Mouse (Mus musculus) MEL-GATA-1-ER (cell line): ENCODE results near the gene Rab15.

Experiments
- DNase-seq: peaks from one replicate; pipeline ENCODE4 v3.0.0-alpha.2; 2012; ENCODE audit warnings: low read depth; ENCODE audit errors: extremely low read depth

Rab15 gene

DNA sequence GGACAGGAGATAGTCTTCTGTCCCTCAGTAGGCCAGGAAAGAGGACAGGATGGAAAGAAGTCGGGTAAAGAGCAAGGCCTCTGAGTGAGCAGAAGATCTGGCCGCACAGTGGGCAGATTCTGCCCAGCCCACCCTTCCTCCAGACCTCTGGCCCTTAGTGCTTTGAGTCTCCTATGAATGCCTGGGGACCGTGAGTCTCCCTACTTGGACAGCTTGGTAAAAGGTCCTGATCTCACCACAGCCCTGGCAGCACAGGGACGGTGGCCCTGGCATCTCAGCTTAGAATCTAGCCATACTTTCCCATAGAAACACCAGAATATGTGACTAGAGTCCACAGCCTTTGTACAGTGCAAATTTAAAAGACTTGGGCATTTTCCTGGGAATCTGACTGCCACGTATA lies 42.8 kb downstream of the Rab15 start:
- no peak for DNase-seq

GRCm38 (mm10) chr12:76778305-76779083 lies 44.2 kb downstream of the Rab15 start:
- no peak for DNase-seq

DNA sequence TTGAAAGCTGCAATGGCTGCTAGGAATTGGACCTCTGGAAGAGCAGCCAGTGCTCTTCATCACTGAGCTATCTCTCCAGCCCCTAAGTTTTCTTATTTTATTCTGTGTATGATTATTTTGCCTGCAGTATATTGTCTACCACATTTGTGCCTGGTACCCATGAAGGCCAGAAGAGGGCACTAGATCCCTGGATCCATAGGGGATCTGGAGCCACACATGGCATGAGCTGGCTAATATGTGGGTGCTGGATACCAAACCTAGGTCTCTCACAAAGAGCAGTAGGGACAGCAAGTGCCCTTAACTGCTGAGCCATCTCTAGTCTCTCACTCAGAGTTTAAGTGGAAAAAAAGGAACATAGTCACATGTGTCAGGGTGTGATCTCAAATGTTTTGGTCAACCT lies 44.9 kb downstream of the Rab15 start:
- no peak for DNase-seq

- DNase-seq = no peak
These were observed 45.8 kb downstream of the Rab15 start for GRCm38 (mm10) chr12:76776898-76777297.

DNA sequence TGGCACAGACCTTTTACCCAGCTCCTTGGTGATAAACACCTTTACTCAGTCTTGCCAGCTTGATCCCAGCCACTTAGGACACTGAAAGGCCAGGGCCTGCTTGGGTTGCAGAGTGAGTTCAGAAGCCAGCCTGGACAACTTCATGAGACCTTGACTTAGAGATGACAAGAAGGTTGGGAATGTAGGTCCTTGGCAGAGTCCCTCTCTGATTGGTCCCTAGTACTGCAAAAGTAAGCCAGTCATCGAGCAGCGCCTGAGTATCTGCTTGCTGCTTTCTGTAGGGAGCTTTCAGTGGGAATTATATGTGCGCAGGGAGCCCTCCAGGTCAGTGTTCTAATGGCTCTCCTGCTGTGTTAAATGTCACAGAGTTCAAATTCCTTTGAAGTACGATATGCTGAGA lies 47.6 kb downstream of the Rab15 start:
- DNase-seq = no peak

- no peak for DNase-seq
These were observed 48.1 kb downstream of the Rab15 start for GRCm38 (mm10) chr12:76774652-76775051.

GRCm38 (mm10) chr12:76771540-76771939 lies 51.2 kb downstream of the Rab15 start:
- no peak for DNase-seq

- no peak for DNase-seq
These were observed 51.7 kb downstream of the Rab15 start for GRCm38 (mm10) chr12:76770841-76771500.

GRCm38 (mm10) chr12:76765901-76766630 lies 56.6 kb downstream of the Rab15 start:
- no peak for DNase-seq

GRCm38 (mm10) chr12:76765354-76765851 lies 57.3 kb downstream of the Rab15 start, which contains the start of the genes Churc1 and Fntb:
Gene Churc1 (plus strand): TSS chr12:76765538.
Gene Fntb (plus strand): TSS chr12:76765589.
- peak; percentile 99 for DNase-seq

DNA sequence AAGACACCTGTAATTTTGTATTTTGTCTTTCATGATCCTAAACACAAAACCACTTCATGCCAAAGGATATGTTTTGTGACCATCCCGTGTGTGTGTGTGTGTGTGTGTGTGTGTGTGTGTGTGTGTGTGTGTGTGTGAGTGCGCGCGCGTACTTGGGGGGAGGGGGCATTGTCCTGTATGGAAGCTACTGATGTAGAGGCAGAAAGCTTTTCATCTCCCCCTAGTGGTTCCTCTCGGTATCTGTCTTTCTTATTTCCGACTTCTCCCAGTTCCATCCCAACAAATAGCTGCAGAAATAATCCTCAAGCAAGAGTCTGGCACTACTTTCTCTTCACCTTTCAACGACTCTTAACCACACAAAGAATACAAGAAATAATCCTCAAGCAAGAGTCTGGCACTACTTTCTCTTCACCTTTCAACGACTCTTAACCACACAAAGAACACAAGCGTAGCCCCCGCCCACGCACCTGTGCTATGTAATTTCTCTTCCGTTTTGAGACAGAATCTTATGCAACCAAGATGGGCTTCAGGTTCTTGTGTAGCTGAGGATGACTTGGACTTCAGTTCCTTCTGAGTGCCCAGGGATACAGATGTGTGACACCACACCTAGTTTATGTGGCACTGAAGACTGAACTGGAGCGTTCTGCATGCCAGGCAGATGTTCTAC lies 69.9 kb downstream of the Rab15 start:
- DNase-seq = peak; percentile 59

DNA sequence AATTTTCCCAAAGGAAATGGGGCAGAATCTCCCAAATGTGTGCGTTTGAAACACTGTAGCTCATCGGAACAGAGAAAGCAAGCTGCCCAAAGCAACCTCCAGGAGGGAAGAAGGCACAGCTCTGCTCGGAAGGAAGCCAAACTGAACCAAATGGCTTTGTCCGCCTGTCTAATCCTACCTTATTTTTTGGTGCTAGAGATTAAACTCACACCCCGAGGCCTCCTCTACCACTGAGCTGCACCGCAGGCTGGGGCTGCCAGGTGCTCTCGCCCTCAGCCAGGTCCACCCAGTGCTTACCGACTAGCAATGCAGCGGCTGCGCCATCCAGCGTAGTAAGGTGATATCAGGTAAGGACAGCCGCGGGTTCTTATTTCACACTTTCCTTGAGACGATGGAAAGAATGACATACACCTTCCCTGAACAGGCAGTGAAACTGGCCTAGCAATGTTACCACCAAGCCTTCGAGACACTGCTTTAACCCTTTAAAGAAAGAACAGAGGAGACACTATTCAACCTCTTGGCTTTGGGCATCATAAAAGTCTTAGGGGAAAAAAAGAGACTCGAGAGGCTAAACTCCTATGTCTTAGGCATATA lies 71.7 kb downstream of the Rab15 start:
- DNase-seq = no peak
